Mouse (Mus musculus): ENCODE measurements around the gene Bmp7. TPM values are rescaled to one million over a fixed set of nuclear protein-coding genes. Genes with fewer than 3 reads are reported as not detected.

Gene Bmp7
- polyA plus RNA-seq, 1 experiment from 2014 or later, result 2.7 TPM

GRCm38 (mm10) chr2:172904614-172905013 is 35.5 kb downstream of the Bmp7 start:
- Histone ChIP-seq H3K4me1 (ENCODE audit: control insufficient read depth, low read depth, low read length) (peaks cover 3% of the 10 kb centered on the region; the same call in 1 of the 2 replicates), H3K36me3 (ENCODE audit: control insufficient read depth, insufficient read depth) (no peaks in the 10 kb centered on the region), H3K27me3 (ENCODE audit: control insufficient read depth, insufficient read depth, low read depth, low read length) (no peaks in the 10 kb centered on the region), H3K9me3 (replicated peaks; ENCODE audit: control insufficient read depth, low read length) (no peaks in the 10 kb centered on the region), H3K27ac (ENCODE audit: low read length) (no peak overlapping the region), H3K4me2 (ENCODE audit: low read depth, low read length) (no peak overlapping the region), H3K4me3 (ENCODE audit: low read depth, low read length) (no peak overlapping the region), H3K9ac (ENCODE audit: low read depth, low read length) (no peak overlapping the region)
- no peak for ATAC-seq (ENCODE audit: low read depth)
- 63% methylated on average over 6 of the region's 6 CpGs for WGBS (ENCODE audit: insufficient replicate concordance)

GRCm38 (mm10) chr2:172903523-172903922 is 36.6 kb downstream of the Bmp7 start:
- Histone ChIP-seq H3K4me2 (ENCODE audit: low read depth, low read length) (no peak overlapping the region), H3K27me3 (ENCODE audit: control insufficient read depth, insufficient read depth, low read depth, low read length) (no peaks in the 10 kb centered on the region), H3K27ac (ENCODE audit: low read length) (no peak overlapping the region), H3K4me3 (ENCODE audit: low read depth, low read length) (no peak overlapping the region), H3K36me3 (ENCODE audit: control insufficient read depth, insufficient read depth) (no peaks in the 10 kb centered on the region), H3K9me3 (replicated peaks; ENCODE audit: control insufficient read depth, low read length) (no peaks in the 10 kb centered on the region), H3K9ac (ENCODE audit: low read depth, low read length) (no peak overlapping the region), H3K4me1 (ENCODE audit: control insufficient read depth, low read depth, low read length) (peaks cover 3% of the 10 kb centered on the region; the same call in 1 of the 2 replicates)
- WGBS (ENCODE audit: insufficient replicate concordance), result 69% methylated on average over 8 of the region's 8 CpGs
- no peak for ATAC-seq (ENCODE audit: low read depth)

GRCm38 (mm10) chr2:172900954-172901701 is 39.0 kb downstream of the Bmp7 start:
- no peak overlapping the region for H3K9ac ChIP-seq (ENCODE audit: low read depth, low read length)
- WGBS (ENCODE audit: insufficient replicate concordance), result 54% methylated on average over 10 of the region's 10 CpGs
- H3K4me1 ChIP-seq (ENCODE audit: control insufficient read depth, low read depth, low read length), result peaks cover 3% of the 10 kb centered on the region; the same call in 1 of the 2 replicates
- no peak overlapping the region for H3K4me3 ChIP-seq (ENCODE audit: low read depth, low read length)
- H3K27me3 ChIP-seq (ENCODE audit: control insufficient read depth, insufficient read depth, low read depth, low read length), result no peaks in the 10 kb centered on the region
- no peak overlapping the region for H3K27ac ChIP-seq (ENCODE audit: low read length)
- H3K4me2 ChIP-seq (ENCODE audit: low read depth, low read length), result no peak overlapping the region
- H3K9me3 ChIP-seq (replicated peaks; ENCODE audit: control insufficient read depth, low read length), result no peaks in the 10 kb centered on the region
- peak; percentile 86 for ATAC-seq (ENCODE audit: low read depth)
- H3K36me3 ChIP-seq (ENCODE audit: control insufficient read depth, insufficient read depth), result no peaks in the 10 kb centered on the region

GRCm38 (mm10) chr2:172889756-172890443 is 50.2 kb downstream of the Bmp7 start:
- no peak for ATAC-seq (ENCODE audit: low read depth)
- WGBS (ENCODE audit: insufficient replicate concordance), result 63% methylated on average over 15 of the region's 15 CpGs

GRCm38 (mm10) chr2:172889222-172889621 is 50.9 kb downstream of the Bmp7 start:
- 66% methylated on average over 12 of the region's 12 CpGs for WGBS (ENCODE audit: insufficient replicate concordance)

More at GRCm38 (mm10) chr2:172889756-172890443, 50.2 kb downstream of the Bmp7 start:
- H3K27ac ChIP-seq (ENCODE audit: low read length), result no peak overlapping the region
- no peak overlapping the region for H3K4me3 ChIP-seq (ENCODE audit: low read depth, low read length)
- no peaks in the 10 kb centered on the region for H3K4me1 ChIP-seq (ENCODE audit: control insufficient read depth, low read depth, low read length)
- H3K4me2 ChIP-seq (ENCODE audit: low read depth, low read length), result no peak overlapping the region
- H3K36me3 ChIP-seq (ENCODE audit: control insufficient read depth, insufficient read depth), result no peaks in the 10 kb centered on the region
- H3K9me3 ChIP-seq (replicated peaks; ENCODE audit: control insufficient read depth, low read length), result no peaks in the 10 kb centered on the region
- no peaks in the 10 kb centered on the region for H3K27me3 ChIP-seq (ENCODE audit: control insufficient read depth, insufficient read depth, low read depth, low read length)
- no peak overlapping the region for H3K9ac ChIP-seq (ENCODE audit: low read depth, low read length)

GRCm38 (mm10) chr2:172888147-172888546 is 52.0 kb downstream of the Bmp7 start:
- WGBS (ENCODE audit: insufficient replicate concordance), result 54% methylated on average over 12 of the region's 12 CpGs
- Histone ChIP-seq H3K27me3 (ENCODE audit: control insufficient read depth, insufficient read depth, low read depth, low read length) (no peaks in the 10 kb centered on the region), H3K9ac (ENCODE audit: low read depth, low read length) (no peak overlapping the region), H3K9me3 (replicated peaks; ENCODE audit: control insufficient read depth, low read length) (no peaks in the 10 kb centered on the region), H3K27ac (ENCODE audit: low read length) (no peak overlapping the region), H3K4me2 (ENCODE audit: low read depth, low read length) (no peak overlapping the region), H3K4me3 (ENCODE audit: low read depth, low read length) (no peak overlapping the region), H3K36me3 (ENCODE audit: control insufficient read depth, insufficient read depth) (no peaks in the 10 kb centered on the region), H3K4me1 (ENCODE audit: control insufficient read depth, low read depth, low read length) (no peaks in the 10 kb centered on the region)
- no peak for ATAC-seq (ENCODE audit: low read depth)

More at GRCm38 (mm10) chr2:172889222-172889621, 50.9 kb downstream of the Bmp7 start:
- H3K36me3 ChIP-seq (ENCODE audit: control insufficient read depth, insufficient read depth), result no peaks in the 10 kb centered on the region
- H3K9ac ChIP-seq (ENCODE audit: low read depth, low read length), result no peak overlapping the region
- H3K4me3 ChIP-seq (ENCODE audit: low read depth, low read length), result no peak overlapping the region
- no peak overlapping the region for H3K4me2 ChIP-seq (ENCODE audit: low read depth, low read length)
- no peaks in the 10 kb centered on the region for H3K4me1 ChIP-seq (ENCODE audit: control insufficient read depth, low read depth, low read length)
- H3K9me3 ChIP-seq (replicated peaks; ENCODE audit: control insufficient read depth, low read length), result no peaks in the 10 kb centered on the region
- H3K27ac ChIP-seq (ENCODE audit: low read length), result no peak overlapping the region
- H3K27me3 ChIP-seq (ENCODE audit: control insufficient read depth, insufficient read depth, low read depth, low read length), result no peaks in the 10 kb centered on the region
- ATAC-seq (ENCODE audit: low read depth), result no peak

GRCm38 (mm10) chr2:172885861-172886260 is 54.3 kb downstream of the Bmp7 start:
- Histone ChIP-seq H3K9ac (ENCODE audit: low read depth, low read length) (no peak overlapping the region), H3K4me2 (ENCODE audit: low read depth, low read length) (no peak overlapping the region), H3K9me3 (replicated peaks; ENCODE audit: control insufficient read depth, low read length) (no peaks in the 10 kb centered on the region), H3K36me3 (ENCODE audit: control insufficient read depth, insufficient read depth) (no peaks in the 10 kb centered on the region), H3K4me3 (ENCODE audit: low read depth, low read length) (no peak overlapping the region), H3K27ac (ENCODE audit: low read length) (no peak overlapping the region), H3K27me3 (ENCODE audit: control insufficient read depth, insufficient read depth, low read depth, low read length) (no peaks in the 10 kb centered on the region), H3K4me1 (ENCODE audit: control insufficient read depth, low read depth, low read length) (no peaks in the 10 kb centered on the region)
- WGBS (ENCODE audit: insufficient replicate concordance), result 52% methylated on average over 7 of the region's 7 CpGs
- no peak for ATAC-seq (ENCODE audit: low read depth)

GRCm38 (mm10) chr2:172884584-172884983 is 55.5 kb downstream of the Bmp7 start:
- H3K36me3 ChIP-seq (ENCODE audit: control insufficient read depth, insufficient read depth), result no peaks in the 10 kb centered on the region
- 62% methylated on average over 6 of the region's 6 CpGs for WGBS (ENCODE audit: insufficient replicate concordance)
- no peak overlapping the region for H3K4me2 ChIP-seq (ENCODE audit: low read depth, low read length)
- no peaks in the 10 kb centered on the region for H3K9me3 ChIP-seq (replicated peaks; ENCODE audit: control insufficient read depth, low read length)
- H3K27ac ChIP-seq (ENCODE audit: low read length), result no peak overlapping the region
- no peaks in the 10 kb centered on the region for H3K27me3 ChIP-seq (ENCODE audit: control insufficient read depth, insufficient read depth, low read depth, low read length)
- no peak overlapping the region for H3K4me3 ChIP-seq (ENCODE audit: low read depth, low read length)
- no peak for ATAC-seq (ENCODE audit: low read depth)
- H3K9ac ChIP-seq (ENCODE audit: low read depth, low read length), result no peak overlapping the region
- H3K4me1 ChIP-seq (ENCODE audit: control insufficient read depth, low read depth, low read length), result no peaks in the 10 kb centered on the region

GRCm38 (mm10) chr2:172875201-172875600 is 64.9 kb downstream of the Bmp7 start:
- no peak for ATAC-seq (ENCODE audit: low read depth)
- Histone ChIP-seq H3K27me3 (ENCODE audit: control insufficient read depth, insufficient read depth, low read depth, low read length) (no peaks in the 10 kb centered on the region), H3K4me3 (ENCODE audit: low read depth, low read length) (no peak overlapping the region), H3K36me3 (ENCODE audit: control insufficient read depth, insufficient read depth) (no peaks in the 10 kb centered on the region), H3K27ac (ENCODE audit: low read length) (no peak overlapping the region), H3K9me3 (replicated peaks; ENCODE audit: control insufficient read depth, low read length) (no peaks in the 10 kb centered on the region), H3K9ac (ENCODE audit: low read depth, low read length) (no peak overlapping the region), H3K4me1 (ENCODE audit: control insufficient read depth, low read depth, low read length) (no peaks in the 10 kb centered on the region), H3K4me2 (ENCODE audit: low read depth, low read length) (no peak overlapping the region)
- WGBS (ENCODE audit: insufficient replicate concordance), result 64% methylated on average over 9 of the region's 9 CpGs
